Comparison of ENCODE assay signal across 8 mouse cellular contexts in the genomic region with DNA sequence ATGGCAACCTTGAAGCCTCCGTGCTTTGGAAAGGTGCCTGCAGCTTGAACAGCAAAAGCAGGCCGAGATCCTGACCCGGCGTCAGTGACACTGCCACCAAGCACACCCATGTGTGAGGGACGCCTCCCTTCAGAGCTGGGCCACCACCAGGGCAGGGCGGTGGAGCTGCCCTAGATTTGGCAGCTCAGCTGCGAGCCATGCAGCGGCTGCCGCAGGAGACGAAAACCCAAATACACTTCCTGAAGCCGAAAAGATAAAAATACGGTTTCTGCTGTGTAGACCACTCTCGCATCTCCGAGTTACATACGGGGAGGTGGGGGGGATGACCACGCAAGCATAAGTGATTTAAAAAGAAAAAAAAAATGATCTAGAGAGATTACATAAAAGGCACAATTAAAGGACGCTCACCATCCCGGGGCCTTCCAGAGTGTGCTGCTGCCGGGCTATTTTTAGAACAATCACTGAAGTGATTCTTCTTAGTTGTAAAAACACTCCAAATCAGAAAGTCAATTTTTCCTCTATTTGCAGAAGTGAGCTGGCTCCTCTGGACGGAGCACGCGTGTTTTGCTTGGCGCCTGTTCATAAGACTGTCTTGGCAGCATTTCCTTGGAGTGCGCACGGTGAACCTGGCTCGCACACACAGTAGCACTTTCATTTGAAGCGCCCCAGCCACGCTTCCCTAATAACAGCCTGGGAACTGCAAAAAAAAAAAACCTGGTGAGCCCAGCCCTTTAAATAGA.
DNase-seq lines count a peak whose midpoint lies in the region; ATAC-seq and TF ChIP-seq lines count a peak whose summit lies in the region.

No protein-coding gene starts in this region.

- peaks cover 97% of the 10 kb centered on the region for H3K9me3 ChIP-seq in G1E (replicated peaks)
- H3K9me3 ChIP-seq in forebrain, embryonic 16.5 days (ENCODE audit: control insufficient read depth, low read length): no peaks in the 10 kb centered on the region
- no peaks in the 10 kb centered on the region for H3K9me3 ChIP-seq in hindbrain, embryonic 10.5 days

- peak overlapping the region; percentile 27; the same call in 1 of the 2 replicates for H3K4me3 ChIP-seq in G1E (ENCODE audit: low read depth, low read length)
- H3K4me3 ChIP-seq in forebrain, embryonic 16.5 days (replicated peaks; ENCODE audit: low read length): no peak overlapping the region; the same call in 1 of the 2 replicates
- no peak overlapping the region for H3K4me3 ChIP-seq in hindbrain, embryonic 10.5 days
- H3K4me3 ChIP-seq in layer of hippocampus, adult 2 months: peak overlapping the region; percentile 39

- H3K27me3 ChIP-seq in G1E (ENCODE audit: insufficient read depth, low read length): no peaks in the 10 kb centered on the region; the same call in 1 of the 2 replicates
- no peaks in the 10 kb centered on the region for H3K27me3 ChIP-seq in forebrain, embryonic 16.5 days (replicated peaks; ENCODE audit: control insufficient read depth, insufficient read depth, low read length)
- H3K27me3 ChIP-seq in hindbrain, embryonic 10.5 days (ENCODE audit: insufficient read depth, poor library complexity, severe bottlenecking): no peaks in the 10 kb centered on the region

- no peak for DNase-seq in G1E (ENCODE audit: low spot score)
- DNase-seq in brain, adult 2 months (ENCODE audit: low read depth, low spot score): peak; percentile 89
- DNase-seq in hindbrain, embryonic 10.5 days (ENCODE audit: low spot score): no peak
- DNase-seq in layer of hippocampus, adult 2 months (ENCODE audit: low spot score in 2 of 2): peak; percentile 58 to 62
- peak; percentile 57 to 84 for DNase-seq in lung, postnatal 4 days
- DNase-seq in thymus, adult 18-20 months: peak; percentile 65 to 72
- no peak for DNase-seq in MN1 (ENCODE audit: low spot score)

- TF ChIP-seq CTCF in G1E (IDR thresholded peaks at IDR 0.05; ENCODE audit: low read depth, low read length): no peak
- TF ChIP-seq CTCF in layer of hippocampus, adult 2 months (conservative IDR thresholded peaks at IDR 0.05): no peak

- 15% methylated on average over 28 of the region's 28 CpGs for WGBS in forebrain, embryonic 16.5 days
- WGBS in hindbrain, embryonic 10.5 days: 83% methylated on average over 28 of the region's 28 CpGs

- ATAC-seq in G1E (ENCODE audit: extremely low read depth, insufficient number of reproducible peaks, low FRiP score, poor library complexity, severe bottlenecking): no peak
- peak; percentile 27 for ATAC-seq in forebrain, embryonic 16.5 days

- peak overlapping the region; percentile 46 for H3K9ac ChIP-seq in forebrain, embryonic 16.5 days (replicated peaks; ENCODE audit: low read depth, low read length)

- no peaks in the 10 kb centered on the region for H3K4me1 ChIP-seq in G1E (ENCODE audit: insufficient read depth, low read depth, low read length)
- H3K4me1 ChIP-seq in forebrain, embryonic 16.5 days (replicated peaks; ENCODE audit: control insufficient read depth, insufficient read depth, low read length): peaks cover 99% of the 10 kb centered on the region
- H3K4me1 ChIP-seq in hindbrain, embryonic 10.5 days (replicated peaks): peaks cover 74% of the 10 kb centered on the region

- peak overlapping the region; percentile 95 for H3K27ac ChIP-seq in forebrain, embryonic 16.5 days (ENCODE audit: low read length)
- peak overlapping the region; percentile 54; the same call in 1 of the 2 replicates for H3K27ac ChIP-seq in hindbrain, embryonic 10.5 days
- H3K27ac ChIP-seq in layer of hippocampus, adult 2 months: peak overlapping the region; percentile 90

- peak overlapping the region; percentile 46 for H3K4me2 ChIP-seq in forebrain, embryonic 16.5 days (ENCODE audit: low read length)

- H3K36me3 ChIP-seq in G1E (replicated peaks): no peaks in the 10 kb centered on the region
- no peaks in the 10 kb centered on the region for H3K36me3 ChIP-seq in forebrain, embryonic 16.5 days (ENCODE audit: control insufficient read depth, insufficient read depth)
- H3K36me3 ChIP-seq in hindbrain, embryonic 10.5 days: no peaks in the 10 kb centered on the region

Comparison
In these comparisons a context has a peak if more than half of its experiments do, and no peak if none do; other contexts are left out.
1. DNase-seq: peak in brain, adult 2 months (single experiment), layer of hippocampus, adult 2 months (2 of 2), lung, postnatal 4 days (2 of 2) and thymus, adult 18-20 months (2 of 2); none in G1E (single experiment), hindbrain, embryonic 10.5 days (single experiment) and MN1 (single experiment).
2. H3K4me3 ChIP-seq: peak in G1E (single experiment) and layer of hippocampus, adult 2 months (single experiment); none in forebrain, embryonic 16.5 days (single experiment) and hindbrain, embryonic 10.5 days (single experiment).
3. Peak in every context shown above with its lines, with median percentiles within 50 percentile points of each other: H3K27ac ChIP-seq.